Mouse (Mus musculus): ENCODE data around the gene Iqch. TPM values are rescaled to one million over a fixed set of nuclear protein-coding genes. Genes with fewer than 3 reads are reported as not detected.

Gene Iqch
- polyA plus RNA-seq, 1 experiment from 2014 or later, result 0.06 TPM

DNA sequence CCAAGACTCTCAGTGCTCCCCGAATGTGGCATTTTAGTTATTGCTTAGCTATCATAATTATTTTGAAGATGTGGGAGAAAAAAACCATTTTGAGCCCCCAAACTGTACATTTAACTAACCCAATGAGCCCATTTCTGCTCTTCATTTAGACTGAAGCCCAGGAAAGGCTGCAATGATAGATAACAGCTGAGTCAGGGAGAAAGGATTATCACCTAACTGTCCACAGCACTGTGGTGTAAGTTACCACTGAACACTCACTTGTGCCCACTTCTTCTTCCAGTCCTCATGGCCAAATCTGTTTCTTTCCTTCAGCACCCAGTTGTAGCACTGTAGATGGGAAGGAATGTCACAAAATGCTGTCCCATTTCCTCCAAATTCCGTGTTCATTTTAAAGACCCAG, 106.5 kb downstream of the Iqch start:
- Histone ChIP-seq H3K36me3 (ENCODE audit: insufficient read depth, low read length) (no peaks in the 10 kb centered on the region), H3K27me3 (replicated peaks; ENCODE audit: insufficient read depth, low read length) (0 out of 2 replicates have a peak, but pooled peaks cover 4% of the 10 kb centered on the region), H3K27ac (ENCODE audit: low read length) (no peak overlapping the region), H3K9ac (replicated peaks; ENCODE audit: low read depth) (no peak overlapping the region), H3K4me3 (ENCODE audit: low read depth, low read length) (no peak overlapping the region), H3K9me3 (ENCODE audit: low read length) (no peaks in the 10 kb centered on the region), H3K4me1 (ENCODE audit: insufficient read depth, low read depth, low read length) (no peaks in the 10 kb centered on the region), H3K4me2 (replicated peaks; ENCODE audit: low read depth, low read length) (no peak overlapping the region)
- ATAC-seq, result no peak
- TF ChIP-seq EP300 (IDR thresholded peaks at IDR 0.05) (no peak), CTCF (IDR thresholded peaks at IDR 0.05) (no peak)
- 81% methylated on average over 2 of the region's 2 CpGs for WGBS
- DNase-seq (ENCODE audit: low spot score), result no peak

DNA sequence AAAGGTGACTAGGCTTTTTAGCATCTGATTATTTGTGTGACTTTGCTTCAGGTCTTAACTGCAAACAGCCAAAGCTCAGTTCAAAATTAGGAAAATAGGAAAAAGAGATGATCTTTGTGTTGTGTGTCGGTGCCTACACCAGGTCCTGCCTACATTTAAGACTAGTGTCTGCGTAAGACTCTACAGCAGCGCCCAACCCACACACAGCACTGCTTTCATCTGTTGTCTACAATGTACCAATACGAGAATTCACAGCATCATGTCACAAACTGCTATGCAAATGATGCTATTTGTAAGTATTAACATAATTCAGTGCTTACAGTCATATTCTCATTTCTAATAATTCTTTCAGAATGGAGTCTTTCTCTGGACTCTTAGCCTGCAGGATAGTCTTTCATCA, 108.5 kb downstream of the Iqch start:
- Histone ChIP-seq H3K4me2 (replicated peaks; ENCODE audit: low read depth, low read length) (no peak overlapping the region), H3K27ac (ENCODE audit: low read length) (no peak overlapping the region), H3K4me1 (ENCODE audit: insufficient read depth, low read depth, low read length) (no peaks in the 10 kb centered on the region), H3K4me3 (ENCODE audit: low read depth, low read length) (no peak overlapping the region), H3K9me3 (ENCODE audit: low read length) (no peaks in the 10 kb centered on the region), H3K36me3 (ENCODE audit: insufficient read depth, low read length) (no peaks in the 10 kb centered on the region), H3K9ac (replicated peaks; ENCODE audit: low read depth) (no peak overlapping the region), H3K27me3 (replicated peaks; ENCODE audit: insufficient read depth, low read length) (0 out of 2 replicates have a peak, but pooled peaks cover 4% of the 10 kb centered on the region)
- TF ChIP-seq EP300 (IDR thresholded peaks at IDR 0.05) (no peak), CTCF (IDR thresholded peaks at IDR 0.05) (no peak)
- 88% methylated on average over 4 of the region's 4 CpGs for WGBS
- DNase-seq (ENCODE audit: low spot score), result no peak
- no peak for ATAC-seq

DNA sequence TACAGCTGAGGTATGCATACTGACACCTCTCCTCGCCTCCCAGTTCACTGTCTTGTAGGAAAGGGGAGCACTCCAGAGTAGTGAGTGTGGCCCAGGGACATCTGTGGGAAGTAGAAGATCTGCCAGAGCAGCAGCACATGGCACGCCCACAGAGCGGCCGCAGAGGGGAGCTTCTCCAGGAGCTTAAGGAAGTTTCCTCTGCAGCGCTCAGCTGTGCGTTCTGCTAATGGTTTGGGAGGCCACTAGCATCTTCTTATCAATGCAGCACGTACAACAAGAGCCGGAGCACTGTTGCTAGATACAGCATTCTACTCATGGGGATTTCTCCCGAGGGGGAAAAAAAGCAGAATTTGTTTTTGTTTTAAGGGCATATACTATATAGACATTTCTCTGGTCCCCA, 110.0 kb downstream of the Iqch start:
- no peak overlapping the region for H3K9ac ChIP-seq (replicated peaks; ENCODE audit: low read depth)
- WGBS, result 18% methylated on average over 9 of the region's 9 CpGs
- no peaks in the 10 kb centered on the region for H3K9me3 ChIP-seq (ENCODE audit: low read length)
- H3K4me2 ChIP-seq (replicated peaks; ENCODE audit: low read depth, low read length), result no peak overlapping the region
- H3K4me3 ChIP-seq (ENCODE audit: low read depth, low read length), result no peak overlapping the region
- ATAC-seq (no peak), DNase-seq (ENCODE audit: low spot score) (no peak)
- H3K27me3 ChIP-seq (replicated peaks; ENCODE audit: insufficient read depth, low read length), result 0 out of 2 replicates have a peak, but pooled peaks cover 4% of the 10 kb centered on the region
- TF ChIP-seq CTCF (IDR thresholded peaks at IDR 0.05), result no peak
- no peak for TF ChIP-seq EP300 (IDR thresholded peaks at IDR 0.05)
- no peaks in the 10 kb centered on the region for H3K36me3 ChIP-seq (ENCODE audit: insufficient read depth, low read length)
- no peak overlapping the region for H3K27ac ChIP-seq (ENCODE audit: low read length)
- no peaks in the 10 kb centered on the region for H3K4me1 ChIP-seq (ENCODE audit: insufficient read depth, low read depth, low read length)

DNA sequence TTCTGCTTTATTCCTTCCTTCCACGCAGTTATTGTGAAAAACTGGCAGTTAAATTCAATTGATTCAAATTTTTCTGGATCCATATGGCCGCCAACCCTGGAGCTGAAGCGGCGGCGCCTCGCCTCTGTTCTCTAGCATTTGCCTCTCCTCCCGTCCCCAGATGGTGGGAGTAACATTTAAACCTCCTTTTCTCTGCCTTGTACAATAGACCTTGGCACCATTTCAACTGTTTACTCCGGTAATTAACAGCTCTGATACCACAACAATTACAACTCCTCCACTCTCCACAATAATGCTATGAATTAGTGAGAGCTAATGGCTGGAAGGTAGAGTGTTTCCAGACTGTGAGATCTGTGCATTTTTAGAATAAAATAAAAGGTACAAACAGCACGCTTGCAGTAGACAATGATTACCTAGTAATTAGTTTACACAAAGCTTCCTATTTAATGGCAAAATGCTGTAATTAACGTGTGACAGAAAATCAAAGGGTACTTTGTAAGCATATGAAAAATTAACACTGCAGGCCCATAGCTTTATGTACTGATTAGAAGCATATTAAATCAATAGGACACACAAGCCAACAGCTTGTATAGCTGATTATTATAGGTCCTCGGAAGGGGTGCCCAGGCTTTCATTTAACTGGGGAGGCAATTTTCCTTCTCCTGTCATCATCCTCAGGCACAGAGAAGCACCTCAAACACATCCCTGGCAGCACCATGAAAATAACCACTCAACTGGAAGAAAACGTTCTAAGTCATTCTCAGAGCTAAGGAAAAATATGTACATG, 111.6 kb downstream of the Iqch start:
- TF ChIP-seq CTCF (IDR thresholded peaks at IDR 0.05), result no peak
- TF ChIP-seq EP300 (IDR thresholded peaks at IDR 0.05), result no peak
- Histone ChIP-seq H3K9ac (replicated peaks; ENCODE audit: low read depth) (no peak overlapping the region), H3K27ac (ENCODE audit: low read length) (no peak overlapping the region), H3K4me2 (replicated peaks; ENCODE audit: low read depth, low read length) (no peak overlapping the region), H3K4me3 (ENCODE audit: low read depth, low read length) (no peak overlapping the region), H3K4me1 (ENCODE audit: insufficient read depth, low read depth, low read length) (no peaks in the 10 kb centered on the region), H3K27me3 (replicated peaks; ENCODE audit: insufficient read depth, low read length) (0 out of 2 replicates have a peak, but pooled peaks cover 4% of the 10 kb centered on the region), H3K36me3 (ENCODE audit: insufficient read depth, low read length) (no peaks in the 10 kb centered on the region), H3K9me3 (ENCODE audit: low read length) (no peaks in the 10 kb centered on the region)
- DNase-seq (ENCODE audit: low spot score) (no peak), ATAC-seq (no peak)
- 74% methylated on average over 12 of the region's 12 CpGs for WGBS

DNA sequence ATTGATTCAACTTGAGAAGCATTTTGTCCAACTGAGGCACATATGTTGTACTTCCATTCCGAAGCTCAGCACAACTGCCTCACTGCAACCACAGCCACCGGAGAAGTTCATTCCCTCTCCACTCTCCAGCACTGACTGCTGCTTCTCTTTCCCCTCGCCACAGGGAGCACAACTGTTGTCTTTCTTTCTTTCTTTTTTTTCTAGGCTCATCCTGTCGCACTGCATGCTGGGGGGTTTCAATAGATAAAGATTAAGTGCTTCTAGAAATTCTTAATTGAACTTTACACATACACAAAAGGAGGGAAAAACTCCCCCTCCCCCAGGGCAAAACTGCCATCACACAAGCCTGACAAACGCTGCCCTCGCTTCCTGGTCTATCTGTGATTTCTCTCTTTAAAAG, 113.1 kb downstream of the Iqch start:
- no peak for DNase-seq (ENCODE audit: low spot score)
- Histone ChIP-seq H3K4me3 (ENCODE audit: low read depth, low read length) (no peak overlapping the region), H3K4me2 (replicated peaks; ENCODE audit: low read depth, low read length) (no peak overlapping the region), H3K9ac (replicated peaks; ENCODE audit: low read depth) (no peak overlapping the region), H3K27ac (ENCODE audit: low read length) (no peak overlapping the region), H3K9me3 (ENCODE audit: low read length) (no peaks in the 10 kb centered on the region), H3K36me3 (ENCODE audit: insufficient read depth, low read length) (no peaks in the 10 kb centered on the region), H3K4me1 (ENCODE audit: insufficient read depth, low read depth, low read length) (no peaks in the 10 kb centered on the region), H3K27me3 (replicated peaks; ENCODE audit: insufficient read depth, low read length) (0 out of 2 replicates have a peak, but pooled peaks cover 4% of the 10 kb centered on the region)
- no peak for TF ChIP-seq CTCF (IDR thresholded peaks at IDR 0.05)
- no peak for TF ChIP-seq EP300 (IDR thresholded peaks at IDR 0.05)
- WGBS, result 57% methylated on average over 6 of the region's 6 CpGs
- no peak for ATAC-seq

DNA sequence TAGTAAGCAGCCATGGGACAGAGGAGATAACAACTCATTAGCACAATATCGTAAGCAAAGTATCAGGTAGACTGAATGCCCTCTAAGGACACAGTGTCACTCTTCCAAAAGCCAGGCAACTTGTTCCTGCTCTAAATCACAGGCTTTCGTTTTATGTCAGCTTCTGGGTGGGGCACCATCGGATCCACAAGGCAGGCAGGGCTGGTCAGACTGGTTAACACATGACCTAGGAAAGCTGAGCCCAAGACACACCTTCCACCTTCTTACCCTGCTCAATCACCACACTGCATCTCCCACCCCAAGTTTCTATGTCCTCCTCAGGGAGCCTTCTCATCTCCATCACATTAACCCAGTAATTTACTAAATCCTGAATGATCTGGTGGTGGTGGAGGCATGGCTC, 136.7 kb downstream of the Iqch start:
- H3K27me3 ChIP-seq (replicated peaks; ENCODE audit: insufficient read depth, low read length), result no peaks in the 10 kb centered on the region
- no peak for DNase-seq (ENCODE audit: low spot score)
- no peak for TF ChIP-seq CTCF (IDR thresholded peaks at IDR 0.05)
- TF ChIP-seq EP300 (IDR thresholded peaks at IDR 0.05), result no peak
- H3K4me1 ChIP-seq (ENCODE audit: insufficient read depth, low read depth, low read length), result no peaks in the 10 kb centered on the region
- no peaks in the 10 kb centered on the region for H3K36me3 ChIP-seq (ENCODE audit: insufficient read depth, low read length)
- H3K9me3 ChIP-seq (ENCODE audit: low read length), result no peaks in the 10 kb centered on the region
- no peak overlapping the region for H3K27ac ChIP-seq (ENCODE audit: low read length)
- 67% methylated on average over 3 of the region's 3 CpGs for WGBS
- H3K4me2 ChIP-seq (replicated peaks; ENCODE audit: low read depth, low read length), result no peak overlapping the region
- no peak overlapping the region for H3K9ac ChIP-seq (replicated peaks; ENCODE audit: low read depth)
- no peak for ATAC-seq
- no peak overlapping the region for H3K4me3 ChIP-seq (ENCODE audit: low read depth, low read length)
